Mouse (Mus musculus): ENCODE data around the gene Cep68. TPM values are rescaled to one million over a fixed set of nuclear protein-coding genes. Genes with fewer than 3 reads are reported as not detected.
"Not testable (repeated sequence)": the region's sequence is repeated elsewhere in the genome, so short reads cannot be mapped to it uniquely, and the experiment has no call there.

Cep68 gene
- total RNA-seq, 2 experiments from 2014 or later = 34.8 to 36.9 TPM

GRCm38 (mm10) chr11:20243214-20243913 is 5.9 kb downstream of the Cep68 start:
- intact Hi-C loops (cut with DNase I) = loop anchor here (10.0 kb wide), 1 partner anchor 419 kb away; no protein-coding TSS in a partner anchor

DNA sequence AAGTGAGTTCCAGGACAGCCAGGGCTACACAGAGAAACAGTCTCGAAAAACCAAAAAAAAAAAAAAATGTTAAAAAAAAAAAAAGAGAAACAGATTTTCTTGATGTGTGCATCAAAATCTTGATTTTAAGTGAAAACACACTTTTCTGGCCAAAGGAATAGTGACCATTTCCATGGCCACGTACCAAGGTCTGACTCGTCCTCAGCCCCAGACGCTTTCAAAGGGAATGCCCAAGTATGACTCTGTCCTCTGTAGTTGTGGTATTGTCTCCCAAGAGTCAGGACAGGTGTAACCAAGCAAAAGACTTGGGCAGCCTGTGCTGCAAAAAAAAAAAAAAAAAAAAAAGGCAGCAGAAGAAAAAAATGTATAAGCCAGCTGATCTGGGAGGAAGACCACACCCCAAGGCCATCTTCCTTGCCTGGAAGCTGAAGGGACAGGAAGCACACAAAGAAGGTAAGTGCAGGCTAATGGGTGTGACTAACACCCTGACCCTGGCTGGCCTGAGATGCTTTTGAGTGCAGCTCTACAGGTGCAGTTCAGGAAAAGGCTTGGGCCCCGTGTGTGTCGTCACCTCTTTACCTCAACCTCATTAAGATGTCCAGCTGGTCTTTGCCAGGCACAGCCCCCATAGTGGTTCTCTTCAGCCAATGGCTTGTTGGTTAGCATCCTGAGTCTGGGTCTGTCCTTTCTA is 6.7 kb downstream of the Cep68 start:
- DNase-seq = no peak
- intact Hi-C loops (cut with DNase I) = loop anchor here (10.0 kb wide), 1 partner anchor 418 kb away; no protein-coding TSS in a partner anchor

More at GRCm38 (mm10) chr11:20243214-20243913, 5.9 kb downstream of the Cep68 start:
- no peak for DNase-seq

- no peak for DNase-seq
- intact Hi-C loops (cut with DNase I) = loop anchor here (10.0 kb wide), 1 partner anchor 417 kb away; no protein-coding TSS in a partner anchor
Observed at GRCm38 (mm10) chr11:20241311-20241710, 7.9 kb downstream of the Cep68 start.

- DNase-seq = no peak
- intact Hi-C loops (cut with DNase I) = loop anchor here (10.0 kb wide), 1 partner anchor 416 kb away; no protein-coding TSS in a partner anchor
Observed at GRCm38 (mm10) chr11:20240331-20240730, 8.9 kb downstream of the Cep68 start.

- DNase-seq = no peak
- intact Hi-C loops (cut with DNase I) = no loop called here
Observed at GRCm38 (mm10) chr11:20239279-20239861, 9.9 kb downstream of the Cep68 start.

GRCm38 (mm10) chr11:20237976-20238375 is 11.3 kb downstream of the Cep68 start:
- no peak for DNase-seq
- intact Hi-C loops (cut with DNase I) = no loop called here

GRCm38 (mm10) chr11:20237018-20237417 is 12.2 kb downstream of the Cep68 start:
- DNase-seq = no peak
- intact Hi-C loops (cut with DNase I) = no loop called here

DNA sequence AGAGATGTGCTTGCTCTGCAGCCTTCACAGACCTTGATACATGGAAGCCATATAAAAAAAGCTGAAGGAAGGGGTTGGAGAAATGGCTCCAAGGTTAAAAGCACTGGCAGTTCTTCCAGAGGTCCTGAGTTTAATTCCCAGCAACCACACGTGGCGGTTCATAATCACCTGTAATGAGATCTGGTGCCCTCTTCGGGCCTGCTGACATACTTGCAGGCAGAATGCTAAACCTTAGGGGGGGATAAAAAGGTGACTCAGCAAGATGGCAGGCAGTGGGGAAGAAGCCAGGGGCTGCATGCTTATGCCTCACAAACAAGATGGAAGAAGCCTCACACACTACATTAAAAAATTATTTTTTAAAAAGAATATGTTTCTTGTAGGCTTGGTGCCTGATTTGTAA is 15.0 kb downstream of the Cep68 start:
- intact Hi-C loops (cut with DNase I) = no loop called here

DNA sequence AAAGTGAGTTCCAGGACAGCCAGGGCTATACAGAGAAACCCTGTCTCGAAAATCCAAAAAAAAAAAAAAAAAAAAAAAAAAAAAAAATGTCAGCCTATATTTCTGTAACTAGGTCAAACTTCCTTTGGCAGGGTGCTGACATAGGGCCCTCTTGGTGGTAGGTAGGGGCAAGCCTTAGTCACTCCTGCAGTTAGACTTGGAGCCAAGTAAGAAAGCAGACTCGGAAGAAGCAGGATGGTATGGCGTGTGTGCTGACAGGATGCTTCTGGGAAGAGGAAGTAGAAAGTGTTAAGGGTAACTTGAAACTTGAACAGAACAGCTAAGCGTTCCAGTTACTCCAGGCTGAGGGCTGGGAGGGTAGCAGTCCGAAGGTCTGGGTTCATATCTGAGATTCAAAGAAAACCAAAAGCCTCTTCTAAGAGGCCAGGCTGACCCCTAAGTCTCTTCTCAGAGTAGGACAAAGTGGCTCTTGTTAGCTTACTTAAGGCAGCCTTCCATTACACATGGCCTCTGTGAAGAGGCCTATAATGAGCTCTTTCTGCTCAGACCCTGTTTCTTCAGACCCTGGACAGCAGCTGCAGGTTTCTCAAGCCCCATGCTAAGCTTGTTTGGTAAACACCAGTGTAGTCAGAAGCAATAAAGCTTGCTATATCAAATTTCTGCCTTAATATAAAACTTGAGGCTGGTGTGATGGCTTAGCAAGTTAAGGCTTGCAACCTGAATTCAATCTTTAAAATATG is 17.0 kb downstream of the Cep68 start:
- intact Hi-C loops (cut with DNase I) = no loop called here
- DNase-seq = no peak

More for the DNA sequence above, 15.0 kb downstream of the Cep68 start:
- no peak for DNase-seq

DNA sequence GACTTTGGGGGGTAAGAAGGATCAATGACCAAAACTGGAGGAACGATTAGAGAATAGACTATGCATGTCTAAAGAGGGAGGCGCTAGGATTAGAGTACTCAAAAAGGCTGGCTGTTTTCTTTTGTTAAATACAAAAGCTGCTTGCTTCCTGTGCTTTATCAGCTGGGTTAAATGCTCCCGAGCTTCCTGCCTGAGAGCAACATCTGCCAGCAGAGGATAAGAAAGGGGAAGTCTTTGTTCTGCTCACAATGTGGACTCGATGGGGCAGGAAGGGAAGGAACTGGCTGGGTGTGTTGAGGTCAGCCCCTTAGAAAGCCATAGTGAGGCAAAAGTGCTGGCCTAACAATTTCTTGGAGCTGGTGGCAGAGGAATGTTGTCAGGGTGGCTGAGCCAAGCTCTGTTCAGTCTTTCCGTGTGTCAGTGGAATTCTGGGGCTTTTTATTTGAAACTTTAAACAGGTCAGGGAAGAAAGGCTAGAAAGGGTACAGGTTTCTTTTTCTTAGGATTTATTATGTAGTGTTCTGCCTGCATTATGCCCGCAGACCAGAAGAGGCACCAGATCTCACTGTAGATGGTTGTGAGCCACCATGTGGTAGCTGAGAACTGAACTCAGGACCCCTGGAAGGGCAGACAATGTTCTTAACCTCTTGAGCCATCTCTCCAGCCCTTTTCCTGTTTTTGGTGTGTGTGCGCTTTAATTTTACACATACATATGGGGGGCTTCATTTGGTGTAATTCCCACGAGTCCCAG is 17.9 kb downstream of the Cep68 start:
- intact Hi-C loops (cut with DNase I) = no loop called here
- no peak for DNase-seq

- DNase-seq = no peak
- intact Hi-C loops (cut with DNase I) = no loop called here
Observed at GRCm38 (mm10) chr11:20230286-20230685, 18.9 kb downstream of the Cep68 start.

DNA sequence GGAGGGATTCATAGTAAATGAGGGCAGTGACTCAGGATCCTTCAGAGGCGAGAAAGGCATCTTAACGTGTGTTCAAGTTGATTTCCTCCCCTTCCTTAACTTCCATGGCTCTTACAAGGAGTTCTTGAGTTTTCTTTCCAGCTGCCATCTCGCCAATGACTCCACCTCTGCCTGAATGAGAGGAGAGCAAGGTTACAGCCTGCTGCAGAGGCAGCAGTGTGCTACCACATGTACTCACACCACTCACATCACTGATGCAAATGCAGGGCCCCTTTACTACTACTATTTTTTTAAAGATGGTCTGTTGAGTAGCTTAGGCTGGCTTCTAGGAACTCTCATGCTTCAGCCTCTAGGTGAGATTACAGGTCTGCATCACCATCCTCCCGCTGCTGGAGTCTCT is 19.9 kb downstream of the Cep68 start:
- no peak for DNase-seq
- intact Hi-C loops (cut with DNase I) = no loop called here

GRCm38 (mm10) chr11:20228666-20229065 is 20.6 kb downstream of the Cep68 start:
- intact Hi-C loops (cut with DNase I) = no loop called here
- no peak for DNase-seq

DNA sequence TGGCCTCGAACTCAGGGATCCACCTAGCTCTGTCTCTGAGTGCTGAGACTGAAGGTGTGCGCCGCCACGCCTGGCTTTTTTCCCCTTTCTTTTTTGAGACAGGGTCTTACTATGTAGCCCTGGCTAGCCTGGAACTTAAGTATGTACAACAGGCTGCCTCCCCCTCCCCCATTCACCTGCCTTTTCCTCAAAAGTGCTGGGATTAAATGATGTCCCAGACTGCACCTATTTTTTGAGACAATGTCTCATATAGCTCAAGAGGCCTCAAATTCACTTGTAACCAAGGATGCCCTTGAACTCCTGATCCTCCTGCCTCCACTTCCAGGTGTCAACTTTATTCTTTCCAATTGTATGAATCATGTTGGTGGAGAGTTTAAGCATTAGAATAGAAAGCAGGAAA is 23.3 kb downstream of the Cep68 start:
- no peak for DNase-seq
- intact Hi-C loops (cut with DNase I) = no loop called here

DNA sequence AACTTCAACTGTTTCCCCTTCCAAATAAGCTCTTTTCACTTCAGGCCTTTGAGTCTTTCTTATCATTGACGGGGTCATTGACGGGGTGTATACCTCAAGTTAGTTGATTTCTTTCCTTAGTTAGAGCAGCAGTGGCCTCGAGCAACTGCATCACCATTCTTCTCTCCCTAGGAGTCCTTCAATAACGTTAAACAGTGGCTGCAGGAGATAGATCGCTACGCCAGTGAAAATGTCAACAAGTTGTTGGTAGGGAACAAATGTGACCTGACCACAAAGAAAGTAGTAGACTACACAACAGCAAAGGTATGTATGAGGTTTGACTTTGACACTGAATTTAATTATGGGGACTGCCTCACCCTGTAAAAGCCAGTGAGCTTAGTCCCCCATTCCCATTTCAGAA is 25.0 kb downstream of the Cep68 start:
- no peak for DNase-seq
- intact Hi-C loops (cut with DNase I) = no loop called here

- intact Hi-C loops (cut with DNase I); DNase-seq: not testable (repeated sequence)
Observed at GRCm38 (mm10) chr11:20221671-20222070, 27.6 kb downstream of the Cep68 start.

DNA sequence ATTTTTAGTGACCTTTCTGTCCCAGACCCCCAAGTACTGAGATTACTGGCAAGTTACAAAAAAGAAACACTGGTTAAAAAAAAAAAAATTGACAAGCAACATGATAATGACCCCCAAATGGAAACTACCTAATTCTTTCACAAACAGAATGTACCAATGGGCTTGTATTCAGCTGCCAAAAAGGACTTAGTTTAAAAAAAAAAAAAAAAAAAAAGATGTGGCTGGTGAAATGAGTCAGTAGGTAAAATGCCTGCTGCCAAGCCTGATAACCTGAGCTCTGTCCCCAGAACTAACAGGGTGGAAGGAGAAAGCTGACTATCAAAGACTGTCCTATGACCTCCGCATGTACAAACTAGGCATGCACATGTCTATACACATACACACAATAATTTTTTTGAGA is 32.0 kb downstream of the Cep68 start:
- DNase-seq = no peak
- intact Hi-C loops (cut with DNase I) = no loop called here

DNA sequence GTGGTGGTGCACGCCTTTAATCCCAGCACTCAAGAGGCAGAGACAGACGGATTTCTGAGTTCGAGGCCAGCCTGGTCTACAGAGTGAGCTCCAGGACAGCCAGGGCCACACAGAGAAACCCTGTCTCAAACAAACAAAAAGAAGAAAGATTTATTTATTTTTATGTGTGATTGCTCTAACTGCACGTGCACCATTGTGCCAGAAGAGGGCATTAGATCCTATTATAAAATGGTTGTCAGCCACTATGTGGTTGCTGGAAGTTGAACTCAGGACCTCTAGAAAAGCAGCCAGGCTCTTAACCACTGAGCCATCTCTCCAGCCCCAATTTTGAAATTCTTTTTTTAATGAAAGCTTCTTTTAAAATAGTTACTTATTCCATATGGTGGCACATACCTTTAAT is 32.8 kb downstream of the Cep68 start:
- DNase-seq = no peak
- intact Hi-C loops (cut with DNase I) = no loop called here

DNA sequence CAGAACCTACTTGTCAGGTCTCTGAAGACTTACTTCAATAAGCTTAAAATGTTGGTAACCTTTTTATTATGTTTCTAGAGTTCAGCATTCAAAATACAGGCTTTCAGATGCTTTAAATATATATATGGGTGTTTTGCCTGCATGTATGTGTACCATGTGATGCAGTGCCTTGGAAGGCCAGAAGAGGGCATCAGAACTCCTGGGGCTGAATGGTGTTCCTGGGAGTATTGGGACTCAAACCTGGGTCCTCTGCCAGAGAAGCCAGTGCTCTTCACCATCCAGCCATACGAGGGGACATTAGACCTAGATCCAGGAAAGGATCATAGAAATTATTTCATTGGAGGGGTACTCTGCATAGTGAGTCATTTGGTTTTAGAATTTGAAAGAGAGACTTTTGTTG is 34.5 kb downstream of the Cep68 start:
- intact Hi-C loops (cut with DNase I) = no loop called here
- DNase-seq = no peak

GRCm38 (mm10) chr11:20211838-20212237 is 37.4 kb downstream of the Cep68 start:
- DNase-seq = no peak
- intact Hi-C loops (cut with DNase I) = no loop called here
